Mouse (Mus musculus) c-Kit-positive CD71-positive TER-119-positive erythroid progenitor cells, embryonic 14.5 days (primary cell): ENCODE data around the gene Crisp2.

Experiments
- DNase-seq: peaks from one replicate; pipeline ENCODE4 v3.0.0-alpha.2; 2013; ENCODE audit warnings: low spot score

The Crisp2 gene

DNA sequence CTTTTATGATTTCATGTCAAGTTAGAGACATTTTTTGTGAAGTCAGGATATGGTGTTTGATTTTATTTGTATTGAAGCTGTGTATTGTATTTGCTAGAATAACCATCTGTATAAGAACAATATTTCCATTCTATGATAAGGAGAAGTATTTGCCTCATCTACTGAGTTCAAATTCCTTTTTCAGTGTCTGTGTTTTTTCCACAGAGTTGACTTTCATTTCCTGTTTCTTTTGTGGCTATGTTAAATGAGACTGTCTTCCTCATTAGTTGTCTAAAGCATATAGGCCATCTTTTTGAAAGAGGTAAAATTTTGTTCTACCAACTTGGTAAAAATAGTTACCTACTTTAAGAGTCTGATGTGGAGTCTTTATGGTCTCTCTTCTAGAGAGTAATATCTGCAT, 90.5 kb downstream of the Crisp2 start:
- no peak for DNase-seq
